Mouse (Mus musculus): Measurements from ENCODE around the gene Pard3. TPM values are rescaled to one million over a fixed set of nuclear protein-coding genes. Genes with fewer than 3 reads are reported as not detected.

Gene Pard3
- polyA plus RNA-seq, 2 experiments: 39.1 to 43.3 TPM

- Histone ChIP-seq H3K4me2 (replicated peaks; ENCODE audit: low read depth, low read length, severe bottlenecking) (no peak overlapping the region), H3K4me1 (ENCODE audit: control insufficient read depth, insufficient read depth, low read length) (no peaks in the 10 kb centered on the region), H3K27me3 (ENCODE audit: control insufficient read depth, insufficient read depth, low read length) (no peaks in the 10 kb centered on the region), H3K27ac (replicated peaks; ENCODE audit: low read depth, low read length) (no peak overlapping the region), H3K9ac (ENCODE audit: low read depth, low read length, severe bottlenecking) (no peak overlapping the region), H3K4me3 (replicated peaks; ENCODE audit: low read length) (no peak overlapping the region), H3K9me3 (ENCODE audit: control insufficient read depth, low read length) (no peaks in the 10 kb centered on the region), H3K36me3 (ENCODE audit: control insufficient read depth, insufficient read depth, low read length) (no peaks in the 10 kb centered on the region; the same call in 1 of the 2 replicates)
- 93% methylated on average over 1 of the region's 1 CpGs for WGBS
- no peak for TF ChIP-seq POLR2A (IDR thresholded peaks at IDR 0.05; ENCODE audit: borderline replicate concordance, extremely low read depth, insufficient read depth, insufficient read length)
- DNase-seq (ENCODE audit: low spot score) (no peak), ATAC-seq (ENCODE audit: low FRiP score, low read depth) (no peak)
Measured at GRCm38 (mm10) chr8:127447401-127447800, 383.7 kb downstream of the Pard3 start.

- no peak overlapping the region for H3K4me3 ChIP-seq (replicated peaks; ENCODE audit: low read length)
- H3K4me2 ChIP-seq (replicated peaks; ENCODE audit: low read depth, low read length, severe bottlenecking): no peak overlapping the region
- no peaks in the 10 kb centered on the region for H3K9me3 ChIP-seq (ENCODE audit: control insufficient read depth, low read length)
- DNase-seq (ENCODE audit: low spot score) (no peak), ATAC-seq (ENCODE audit: low FRiP score, low read depth) (no peak)
- H3K27me3 ChIP-seq (ENCODE audit: control insufficient read depth, insufficient read depth, low read length): no peaks in the 10 kb centered on the region
- 96% methylated on average over 6 of the region's 6 CpGs for WGBS
- H3K9ac ChIP-seq (ENCODE audit: low read depth, low read length, severe bottlenecking): no peak overlapping the region
- no peaks in the 10 kb centered on the region; the same call in 1 of the 2 replicates for H3K36me3 ChIP-seq (ENCODE audit: control insufficient read depth, insufficient read depth, low read length)
- no peak overlapping the region for H3K27ac ChIP-seq (replicated peaks; ENCODE audit: low read depth, low read length)
- H3K4me1 ChIP-seq (ENCODE audit: control insufficient read depth, insufficient read depth, low read length): no peaks in the 10 kb centered on the region
- no peak for TF ChIP-seq POLR2A (IDR thresholded peaks at IDR 0.05; ENCODE audit: borderline replicate concordance, extremely low read depth, insufficient read depth, insufficient read length)
Measured at GRCm38 (mm10) chr8:127449066-127449840, 385.6 kb downstream of the Pard3 start.

DNA sequence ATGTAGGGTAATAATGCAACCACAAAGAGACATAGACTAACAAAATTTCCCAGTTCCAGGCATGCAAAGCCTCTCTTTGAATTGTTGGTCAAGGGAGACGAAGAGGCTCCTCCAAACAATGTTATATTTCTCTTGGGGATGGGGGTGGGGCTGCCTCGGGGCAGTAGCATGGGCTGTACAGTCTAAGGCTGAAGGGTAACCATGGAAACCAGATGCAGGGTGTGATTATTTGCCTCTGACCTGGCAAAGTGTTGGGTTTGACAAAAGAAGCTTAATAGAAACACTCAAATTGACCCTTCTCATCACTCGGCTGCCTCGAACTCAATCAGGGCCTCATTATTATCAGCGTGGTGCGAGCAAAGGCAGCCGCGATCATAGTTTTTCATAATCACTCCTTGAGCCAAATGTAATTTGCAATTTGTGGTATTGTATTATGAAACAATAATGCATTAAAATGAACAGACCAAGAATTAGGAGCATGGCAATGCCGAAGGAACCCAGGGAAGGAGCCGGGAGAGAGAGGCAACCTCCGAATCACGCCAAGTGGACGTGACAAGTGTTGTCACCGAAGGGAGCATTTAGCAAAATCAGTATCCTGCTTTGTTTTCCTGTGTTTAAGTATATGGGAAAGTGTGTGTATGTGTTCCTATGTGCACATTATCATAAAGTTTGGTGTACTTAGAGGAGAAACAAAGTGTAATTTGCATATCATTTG lies 387.4 kb downstream of the Pard3 start:
- Histone ChIP-seq H3K9me3 (ENCODE audit: control insufficient read depth, low read length) (no peaks in the 10 kb centered on the region), H3K36me3 (ENCODE audit: control insufficient read depth, insufficient read depth, low read length) (no peaks in the 10 kb centered on the region), H3K27ac (replicated peaks; ENCODE audit: low read depth, low read length) (no peak overlapping the region), H3K4me3 (replicated peaks; ENCODE audit: low read length) (no peak overlapping the region), H3K9ac (ENCODE audit: low read depth, low read length, severe bottlenecking) (no peak overlapping the region), H3K4me2 (replicated peaks; ENCODE audit: low read depth, low read length, severe bottlenecking) (no peak overlapping the region), H3K4me1 (ENCODE audit: control insufficient read depth, insufficient read depth, low read length) (no peaks in the 10 kb centered on the region), H3K27me3 (ENCODE audit: control insufficient read depth, insufficient read depth, low read length) (no peaks in the 10 kb centered on the region)
- ATAC-seq (ENCODE audit: low FRiP score, low read depth) (no peak), DNase-seq (ENCODE audit: low spot score) (no peak)
- TF ChIP-seq POLR2A (IDR thresholded peaks at IDR 0.05; ENCODE audit: borderline replicate concordance, extremely low read depth, insufficient read depth, insufficient read length): no peak
- 88% methylated on average over 14 of the region's 14 CpGs for WGBS

GRCm38 (mm10) chr8:127452364-127452763 lies 388.7 kb downstream of the Pard3 start:
- Histone ChIP-seq H3K4me1 (ENCODE audit: control insufficient read depth, insufficient read depth, low read length) (no peaks in the 10 kb centered on the region), H3K27me3 (ENCODE audit: control insufficient read depth, insufficient read depth, low read length) (no peaks in the 10 kb centered on the region), H3K4me3 (replicated peaks; ENCODE audit: low read length) (no peak overlapping the region), H3K9me3 (ENCODE audit: control insufficient read depth, low read length) (no peaks in the 10 kb centered on the region), H3K27ac (replicated peaks; ENCODE audit: low read depth, low read length) (no peak overlapping the region), H3K36me3 (ENCODE audit: control insufficient read depth, insufficient read depth, low read length) (no peaks in the 10 kb centered on the region), H3K9ac (ENCODE audit: low read depth, low read length, severe bottlenecking) (no peak overlapping the region), H3K4me2 (replicated peaks; ENCODE audit: low read depth, low read length, severe bottlenecking) (no peak overlapping the region)
- no peak for TF ChIP-seq POLR2A (IDR thresholded peaks at IDR 0.05; ENCODE audit: borderline replicate concordance, extremely low read depth, insufficient read depth, insufficient read length)
- no peak for DNase-seq (ENCODE audit: low spot score)
- ATAC-seq (ENCODE audit: low FRiP score, low read depth): no peak
- 86% methylated on average over 6 of the region's 6 CpGs for WGBS

DNA sequence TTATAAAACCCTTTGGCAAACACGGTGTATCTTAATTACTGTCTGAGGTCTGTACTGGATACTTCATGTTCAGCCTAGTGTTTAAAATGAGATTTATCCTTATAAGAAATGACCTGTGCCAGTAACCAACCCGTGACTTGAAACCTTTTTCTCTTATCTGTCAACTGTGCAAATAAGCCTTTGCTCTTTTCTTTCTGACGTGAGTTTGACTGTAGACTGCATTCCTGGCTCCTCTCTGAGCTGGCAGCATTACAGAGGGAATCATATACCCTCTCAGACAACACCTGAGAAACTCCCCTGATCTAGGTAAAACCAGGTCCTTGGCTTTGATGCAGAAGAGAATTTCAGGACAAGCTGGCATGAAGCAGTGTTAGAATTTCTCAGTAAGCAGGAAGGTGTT lies 394.2 kb downstream of the Pard3 start:
- whole genome bisulfite sequencing: 81% methylated on average over 3 of the region's 3 CpGs

More for the DNA sequence above, 394.2 kb downstream of the Pard3 start:
- Histone ChIP-seq H3K4me2 (replicated peaks; ENCODE audit: low read depth, low read length, severe bottlenecking) (no peak overlapping the region), H3K27me3 (ENCODE audit: control insufficient read depth, insufficient read depth, low read length) (no peaks in the 10 kb centered on the region), H3K9ac (ENCODE audit: low read depth, low read length, severe bottlenecking) (no peak overlapping the region), H3K36me3 (ENCODE audit: control insufficient read depth, insufficient read depth, low read length) (no peaks in the 10 kb centered on the region; the same call in none of the 2 replicates), H3K4me3 (replicated peaks; ENCODE audit: low read length) (no peak overlapping the region), H3K9me3 (ENCODE audit: control insufficient read depth, low read length) (no peaks in the 10 kb centered on the region), H3K4me1 (ENCODE audit: control insufficient read depth, insufficient read depth, low read length) (no peaks in the 10 kb centered on the region), H3K27ac (replicated peaks; ENCODE audit: low read depth, low read length) (no peak overlapping the region)
- ATAC-seq (ENCODE audit: low FRiP score, low read depth): no peak
- DNase-seq (ENCODE audit: low spot score): no peak
- TF ChIP-seq POLR2A (IDR thresholded peaks at IDR 0.05; ENCODE audit: borderline replicate concordance, extremely low read depth, insufficient read depth, insufficient read length): no peak
